Mouse (Mus musculus): ENCODE data around the gene Gm2916.
"Not testable (repeated sequence)": the region's sequence is repeated elsewhere in the genome, so short reads cannot be mapped to it uniquely, and the experiment has no call there.

Gm2916 gene

DNA sequence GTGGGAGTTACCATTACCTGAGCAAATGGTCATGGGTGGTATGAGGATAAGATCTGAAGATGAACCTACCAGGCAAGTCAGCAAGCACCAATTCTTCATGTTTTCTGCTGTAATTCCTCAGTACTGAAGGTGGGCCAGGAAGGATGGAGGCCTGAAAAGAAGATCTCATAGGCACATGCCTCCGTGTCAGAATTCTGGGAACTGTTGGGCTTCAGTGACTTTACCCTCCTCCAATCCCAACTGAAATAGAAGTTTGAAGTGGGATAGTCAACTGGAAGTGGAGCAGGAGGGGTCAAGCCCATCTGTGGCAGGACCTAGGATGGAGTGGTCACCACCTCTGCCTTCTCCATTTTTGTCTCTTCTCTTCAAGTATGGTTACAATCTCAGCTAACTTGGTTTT lies at the start of gene Gm2916:
Gene Gm2916, plus strand, starts transcription at position 301 of the 400 bp plus-strand sequence.
- DNase-seq (ENCODE audit: low read depth, low spot score): not testable (repeated sequence)

- not testable (repeated sequence) for DNase-seq (ENCODE audit: low read depth, low spot score)
Measured at GRCm38 (mm10) chr14:3845945-3846344, 38.0 kb upstream of the Gm2916 start, which contains the start of gene Gm3033. Gene Gm3033 (plus strand): TSS chr14:3846245.

GRCm38 (mm10) chr14:3931456-3931855 lies 47.5 kb downstream of the Gm2916 start, which contains the start of gene Gm3029:
Gene Gm3029 (plus strand): TSS chr14:3931756.
- DNase-seq (ENCODE audit: low read depth, low spot score): not testable (repeated sequence)

DNA sequence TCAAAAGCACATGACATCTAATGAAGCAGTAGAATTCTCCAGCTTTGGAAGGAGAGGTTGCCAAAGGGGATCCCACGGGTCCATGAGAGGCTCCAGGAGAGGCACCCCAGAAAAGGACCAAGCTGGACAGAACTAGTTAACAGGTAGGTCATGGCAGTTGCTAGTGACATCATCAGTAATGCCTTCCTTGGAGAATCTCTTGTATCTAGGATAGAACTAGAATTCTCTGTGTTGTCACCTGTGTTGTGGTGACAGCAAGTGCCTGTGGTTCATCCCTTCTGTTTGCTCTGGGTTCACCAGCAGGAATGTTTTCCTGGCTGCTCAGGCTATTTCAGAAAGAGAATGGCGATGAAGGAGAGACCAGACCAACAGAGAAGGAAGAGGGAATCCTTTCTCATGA lies 79.3 kb downstream of the Gm2916 start, which contains the start of gene Gm3095:
Gene Gm3095, plus strand, starts transcription at position 301 of the 400 bp plus-strand sequence.
- DNase-seq (ENCODE audit: low read depth, low spot score): not testable (repeated sequence)

Data from ES-CJ7 (cell line).